Mouse (Mus musculus): ENCODE measurements around the gene Akna.

GRCm38 (mm10) chr4:63362150-63362549 is 41.0 kb downstream of the Akna start, which contains the start of gene Orm2:
- TF ChIP-seq CTCF (conservative IDR thresholded peaks at IDR 0.05; ENCODE audit: insufficient read depth, insufficient read length, low read depth, low read length) (no peak), POLR2A (IDR thresholded peaks at IDR 0.05; ENCODE audit: low read depth, low read length) (no peak)

Measured in kidney, adult 2 months (tissue).